Mouse (Mus musculus) megakaryocyte, embryonic 14.5 days (primary cell): ENCODE results near the gene Zfp523.

Experiments used
- FLI1 ChIP-seq: IDR thresholded peaks from 2 replicates; pipeline ENCODE4 v1.6.1; 2012; ENCODE audit warnings: low read length, inconsistent platforms, mixed read lengths
- GATA1 ChIP-seq: IDR thresholded peaks from 3 replicates; pipeline ENCODE4 v1.6.1; 2012; ENCODE audit warnings: mixed read lengths, low read length, inconsistent platforms, borderline replicate concordance

- TF ChIP-seq GATA1 = no peak
- TF ChIP-seq FLI1 = no peak
Measured at GRCm38 (mm10) chr17:28212391-28212790, 35.5 kb downstream of the Zfp523 start.
